ENCODE assay signal across 9 mouse cellular contexts in the genomic region with DNA sequence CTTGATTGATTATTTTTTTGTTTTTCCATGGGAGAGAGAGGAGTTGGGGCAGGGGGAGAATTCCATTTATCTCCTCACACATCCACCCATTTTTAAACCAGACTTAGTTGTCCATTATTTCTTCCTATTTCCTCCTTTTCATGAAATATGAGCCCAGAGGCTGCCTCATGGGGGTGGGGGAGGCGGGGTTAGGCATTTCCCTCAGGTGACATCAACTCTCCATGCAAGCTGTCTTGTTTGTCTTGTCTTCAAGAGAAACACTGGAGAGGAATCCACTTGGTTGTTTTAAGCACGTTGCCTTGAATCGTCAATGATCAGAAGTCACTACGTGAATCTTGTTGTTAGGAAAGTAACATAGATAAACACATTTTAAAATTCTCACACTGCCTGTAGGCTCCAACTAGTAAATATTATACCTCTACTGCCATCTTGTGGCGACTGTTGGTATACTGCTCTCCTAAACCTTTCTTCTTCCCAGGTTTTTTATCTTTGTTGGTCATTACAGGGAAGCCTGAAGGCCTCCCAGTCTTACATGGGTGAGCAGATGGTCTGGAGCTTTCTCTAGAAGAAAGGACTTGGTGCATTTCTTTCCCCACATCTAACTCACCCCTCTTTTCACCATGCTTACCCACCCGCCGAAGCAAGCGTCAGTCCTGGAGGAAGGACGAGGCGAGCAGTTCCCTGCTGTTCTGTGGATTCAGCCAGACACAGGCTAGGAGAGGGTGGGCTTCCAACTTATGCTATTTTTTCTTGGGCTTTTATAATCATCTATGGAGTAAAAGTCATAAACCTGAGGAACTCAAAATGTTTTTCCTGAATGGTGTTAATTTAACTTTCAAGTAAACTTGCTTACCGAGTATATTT. TPM values are rescaled to one million over a fixed set of nuclear protein-coding genes. Genes with fewer than 3 reads are reported as not detected.
DNase-seq lines count a peak whose midpoint lies in the region; ATAC-seq and TF ChIP-seq lines count a peak whose summit lies in the region.
"Had no signal": no experiment of that assay in that cellular context is flagged by ENCODE, and none has a peak within 500 bp of the region (broad histone marks: within the 10 kb centered on the region; RNA-seq: fewer than 3 reads in every experiment).

No protein-coding gene starts in this region.

- intact Hi-C loops in gastrocnemius, adult 2 months (cut with DNase I) = loop anchor here (5.0 to 10.0 kb wide), 2 partner anchors 414 to 1091 kb away; no protein-coding TSS in a partner anchor

- DNase-seq in gastrocnemius, adult 2 months = peak; percentile 30
- no peak for DNase-seq in gastrocnemius, adult 8-10 months (ENCODE audit: low spot score in 2 of 2)
- DNase-seq in c-Kit-positive CD71-negative TER-119-negative erythroid progenitor cells, embryonic 14.5 days (ENCODE audit: low read depth) = peak; percentile 53
- peak; percentile 86 for DNase-seq in forebrain, embryonic 14.5 days (ENCODE audit: low spot score)
- peak; percentile 26 to 81 for DNase-seq in layer of hippocampus, postnatal 25 days (ENCODE audit: extremely low spot score in 1 of 2, low spot score in 1 of 2)
- DNase-seq in lung, postnatal 25 days (ENCODE audit: low spot score) = peak; percentile 63
- peak; percentile 21 for DNase-seq in right cerebral cortex, postnatal 25 days

- peak; percentile 82 for TF ChIP-seq CTCF in gastrocnemius, adult 2 months (IDR thresholded peaks at IDR 0.05)

- peak overlapping the region; percentile 32 for H3K4me3 ChIP-seq in gastrocnemius, adult 2 months
- no peak overlapping the region for H3K4me3 ChIP-seq in forebrain, embryonic 14.5 days (ENCODE audit: low read depth, low read length)
- no peak overlapping the region for H3K4me3 ChIP-seq in hindbrain, embryonic 12.5 days

- no peak overlapping the region for H3K4me2 ChIP-seq in forebrain, embryonic 14.5 days (ENCODE audit: low read length)
- H3K4me2 ChIP-seq in hindbrain, embryonic 12.5 days (replicated peaks) = no peak overlapping the region

- 36% methylated on average over 11 of the region's 11 CpGs for WGBS in forebrain, embryonic 14.5 days
- WGBS in hindbrain, embryonic 12.5 days = 34% methylated on average over 11 of the region's 11 CpGs

- no peak overlapping the region for H3K9ac ChIP-seq in forebrain, embryonic 14.5 days (ENCODE audit: low read length)
- H3K9ac ChIP-seq in hindbrain, embryonic 12.5 days = no peak overlapping the region

- no peaks in the 10 kb centered on the region for H3K36me3 ChIP-seq in forebrain, embryonic 14.5 days (ENCODE audit: control insufficient read depth, insufficient read depth, low read length)
- H3K36me3 ChIP-seq in hindbrain, embryonic 12.5 days = no peaks in the 10 kb centered on the region

- H3K9me3 ChIP-seq in forebrain, embryonic 14.5 days (replicated peaks; ENCODE audit: control insufficient read depth, low read length) = no peaks in the 10 kb centered on the region
- H3K9me3 ChIP-seq in hindbrain, embryonic 12.5 days (replicated peaks) = no peaks in the 10 kb centered on the region

- ATAC-seq in forebrain, embryonic 14.5 days = peak; percentile 79
- peak; percentile 29; the same call in 1 of the 2 replicates for ATAC-seq in hindbrain, embryonic 12.5 days (ENCODE audit: low FRiP score)

- 0 out of 2 replicates have a peak, but pooled peaks cover 3% of the 10 kb centered on the region for H3K4me1 ChIP-seq in forebrain, embryonic 14.5 days (ENCODE audit: control insufficient read depth, insufficient read depth, low read length)
- H3K4me1 ChIP-seq in hindbrain, embryonic 12.5 days = peaks cover 5% of the 10 kb centered on the region; the same call in 1 of the 2 replicates

- H3K27me3 ChIP-seq in forebrain, embryonic 14.5 days (replicated peaks; ENCODE audit: control insufficient read depth, insufficient read depth, low read length) = 0 out of 2 replicates have a peak, but pooled peaks cover 3% of the 10 kb centered on the region
- H3K27me3 ChIP-seq in hindbrain, embryonic 12.5 days = 0 out of 2 replicates have a peak, but pooled peaks cover 2% of the 10 kb centered on the region

- H3K27ac ChIP-seq in gastrocnemius, adult 2 months = no peak overlapping the region
- no peak overlapping the region for H3K27ac ChIP-seq in forebrain, embryonic 14.5 days (ENCODE audit: low read depth, low read length)
- no peak overlapping the region for H3K27ac ChIP-seq in hindbrain, embryonic 12.5 days
- H3K27ac ChIP-seq: macrophage had no signal

RNA-seq across cellular contexts. Expression of gene Prkg1, which starts 8.7 kb away (rescaled TPM):
- 10 to 100 TPM; 22.5 to 37.7 TPM for total RNA-seq in gastrocnemius, adult 2 months (2021)
- 10 to 100 TPM; 17.2 to 37.1 (median 29.4) TPM for total RNA-seq in gastrocnemius, adult 8-10 months (2022)
- 1.1 and 2.5 TPM in 2 replicates for polyA plus RNA-seq in forebrain, embryonic 14.5 days (2014; fragmentation: Nextera tagmentation; extraction: Ambion mirVana)
- polyA plus RNA-seq in hindbrain, embryonic 12.5 days (2016; fragmentation: Nextera tagmentation; extraction: Ambion mirVana) = 9.2 and 10.9 TPM in 2 replicates
- total RNA-seq in layer of hippocampus, postnatal 25 days (2021) = 10 to 100 TPM; 17.8 to 25.1 TPM

Comparison
In these comparisons a context has a peak if more than half of its experiments do, and no peak if none do; other contexts are left out.
1. DNase-seq: peak in gastrocnemius, adult 2 months (single experiment), c-Kit-positive CD71-negative TER-119-negative erythroid progenitor cells, embryonic 14.5 days (single experiment), forebrain, embryonic 14.5 days (single experiment), layer of hippocampus, postnatal 25 days (2 of 2), lung, postnatal 25 days (single experiment) and right cerebral cortex, postnatal 25 days (single experiment); none in gastrocnemius, adult 8-10 months (0 of 2).